Mouse (Mus musculus) C2C12 (cell line): ENCODE data around the gene Znhit3.

Experiments
- CEBPB ChIP-seq: IDR thresholded peaks from one replicate; pipeline ENCODE4 v1.6.1; 2011; ENCODE audit warnings: low read depth, mild to moderate bottlenecking, control low read depth, moderate library complexity
- CTCF ChIP-seq: IDR thresholded peaks from one replicate; pipeline ENCODE4 v1.5.1; 2011; ENCODE audit not compliant: control insufficient read depth, insufficient read depth, insufficient read length
- MAX ChIP-seq: IDR thresholded peaks from one replicate; pipeline ENCODE4 v1.6.1; 2011; ENCODE audit warnings: mild to moderate bottlenecking, control low read depth
- MYOD1 ChIP-seq: IDR thresholded peaks from one replicate; pipeline ENCODE4 v1.6.1; 2011; ENCODE audit warnings: low read depth; ENCODE audit not compliant: control insufficient read depth, insufficient read length
- MYOG ChIP-seq: IDR thresholded peaks from one replicate; pipeline ENCODE4 v1.6.1; 2011; ENCODE audit not compliant: control insufficient read depth, insufficient read length; ENCODE audit errors: extremely low read depth
- USF1 ChIP-seq: IDR thresholded peaks from one replicate; pipeline ENCODE4 v1.6.1; 2011; ENCODE audit warnings: low read depth, mild to moderate bottlenecking, control low read depth, moderate library complexity

GRCm38 (mm10) chr11:84888025-84888424 lies 28.1 kb downstream of the Znhit3 start:
- TF ChIP-seq MYOG (no peak), CTCF (no peak), MYOD1 (no peak), USF1 (no peak), CEBPB (no peak), MAX (no peak)
